Mouse (Mus musculus) retina, postnatal 7 days (tissue): Measurements from ENCODE around the gene Srsf10.

Experiments
- DNase-seq: peaks from one replicate; pipeline ENCODE4 v3.0.0-alpha.2; 2012; ENCODE audit warnings: low read depth, low spot score

Srsf10 gene

GRCm38 (mm10) chr4:135855080-135855479, 467 bp upstream of the Srsf10 start:
- DNase-seq, result no peak

GRCm38 (mm10) chr4:135856223-135857091, 910 bp downstream of the Srsf10 start:
- no peak for DNase-seq

DNA sequence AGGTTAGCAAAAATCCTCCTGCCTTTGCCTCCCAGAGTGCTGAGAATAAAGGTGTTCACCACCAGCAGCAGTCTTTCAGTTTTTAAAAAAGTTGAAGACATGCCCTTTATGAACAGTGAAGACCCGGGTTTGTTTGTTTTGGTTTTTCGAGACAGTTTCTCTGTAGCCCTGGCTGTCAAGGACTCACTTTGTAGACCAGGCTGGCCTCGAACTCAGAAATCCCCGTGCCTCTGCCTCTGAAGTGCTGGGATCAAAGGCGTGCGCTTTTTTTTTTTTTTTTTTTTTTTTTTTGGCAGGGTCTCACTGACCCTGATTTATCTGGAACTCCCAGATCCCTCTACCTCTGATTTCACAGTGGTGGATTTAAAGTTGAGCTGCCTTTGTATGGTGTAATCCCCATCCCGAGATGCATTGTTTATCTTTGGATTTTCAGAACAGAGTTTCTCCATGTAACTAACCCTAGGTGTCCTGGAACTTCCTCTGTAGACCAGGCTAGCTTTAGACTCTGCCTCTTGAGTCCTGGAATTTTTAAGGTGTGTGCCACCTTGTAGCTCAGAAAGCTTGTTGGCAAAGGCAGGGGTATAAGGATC, 2.1 kb downstream of the Srsf10 start:
- no peak for DNase-seq

DNA sequence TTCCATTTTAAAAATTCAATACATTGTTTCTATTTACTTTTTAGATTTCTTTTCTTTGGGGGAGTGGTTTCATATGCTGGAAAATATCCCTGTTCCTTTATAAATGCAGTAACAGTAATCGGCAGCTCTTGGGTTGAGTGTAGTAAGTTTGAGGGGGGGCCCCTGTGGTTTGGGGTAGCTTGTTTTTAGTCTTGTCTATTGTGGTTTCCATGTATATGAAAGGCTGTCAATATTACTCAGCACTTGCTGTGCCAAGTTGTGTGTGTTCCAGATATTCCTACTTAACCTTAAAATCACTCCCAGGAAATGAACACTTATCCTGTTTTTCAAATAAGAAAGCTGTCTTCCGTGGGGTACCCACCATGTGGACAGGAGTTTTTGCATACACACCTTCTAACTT, 13.4 kb downstream of the Srsf10 start:
- no peak for DNase-seq

DNA sequence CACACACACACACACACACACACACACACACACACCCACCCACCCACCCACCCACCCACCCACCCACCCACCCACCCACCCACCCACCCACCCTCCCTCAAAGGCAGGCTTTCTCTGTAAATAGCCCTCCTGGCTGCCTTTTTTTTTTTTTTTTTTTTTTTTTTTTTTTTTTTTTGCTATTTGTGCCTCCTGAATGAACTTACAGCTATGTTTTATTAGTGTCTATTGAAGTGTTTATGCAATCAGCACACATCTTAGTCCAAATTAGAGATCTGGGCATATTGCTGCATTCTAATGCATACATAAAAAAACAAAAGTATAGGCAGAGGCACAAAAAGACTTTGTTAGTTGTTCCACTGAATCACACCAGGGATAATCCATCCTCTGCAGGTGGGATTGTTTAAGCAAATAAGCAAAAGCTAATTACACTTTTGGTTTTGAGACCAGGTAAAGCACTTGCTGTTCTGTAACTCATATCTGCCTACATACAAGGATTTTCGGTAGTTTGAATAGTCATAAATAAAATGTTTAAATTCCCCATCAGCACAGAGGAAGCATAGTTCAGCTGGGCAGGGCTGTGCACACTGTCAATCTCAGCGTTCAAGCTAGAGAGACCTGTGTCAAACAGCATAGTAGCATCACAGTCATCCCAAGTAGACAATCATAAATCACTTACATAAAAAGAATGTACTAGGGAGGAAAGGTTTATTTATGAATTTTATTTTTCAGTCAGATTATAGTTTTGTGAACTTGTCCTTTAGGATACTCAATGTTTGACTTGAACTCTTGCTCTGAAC, 14.9 kb downstream of the Srsf10 start:
- no peak for DNase-seq

DNA sequence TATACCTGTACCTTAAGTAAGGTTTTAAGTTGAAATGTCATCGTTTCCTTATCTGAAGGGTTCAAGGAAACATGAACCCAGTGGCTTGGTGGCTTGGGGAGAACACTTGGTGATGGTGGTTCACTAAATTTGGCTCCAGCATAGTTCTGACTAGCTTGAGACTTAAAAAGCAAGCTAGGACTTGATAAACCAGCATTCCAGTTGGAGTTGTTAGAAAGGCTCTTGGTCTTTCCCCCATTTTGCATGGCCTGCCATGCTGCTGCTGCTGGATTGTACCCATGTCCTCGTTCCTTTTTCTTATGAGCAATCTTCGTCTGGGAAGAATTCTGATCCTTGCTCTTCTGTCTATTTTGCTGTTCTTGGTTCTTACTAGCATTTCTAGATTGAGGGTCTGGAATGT, 16.5 kb downstream of the Srsf10 start:
- no peak for DNase-seq

DNA sequence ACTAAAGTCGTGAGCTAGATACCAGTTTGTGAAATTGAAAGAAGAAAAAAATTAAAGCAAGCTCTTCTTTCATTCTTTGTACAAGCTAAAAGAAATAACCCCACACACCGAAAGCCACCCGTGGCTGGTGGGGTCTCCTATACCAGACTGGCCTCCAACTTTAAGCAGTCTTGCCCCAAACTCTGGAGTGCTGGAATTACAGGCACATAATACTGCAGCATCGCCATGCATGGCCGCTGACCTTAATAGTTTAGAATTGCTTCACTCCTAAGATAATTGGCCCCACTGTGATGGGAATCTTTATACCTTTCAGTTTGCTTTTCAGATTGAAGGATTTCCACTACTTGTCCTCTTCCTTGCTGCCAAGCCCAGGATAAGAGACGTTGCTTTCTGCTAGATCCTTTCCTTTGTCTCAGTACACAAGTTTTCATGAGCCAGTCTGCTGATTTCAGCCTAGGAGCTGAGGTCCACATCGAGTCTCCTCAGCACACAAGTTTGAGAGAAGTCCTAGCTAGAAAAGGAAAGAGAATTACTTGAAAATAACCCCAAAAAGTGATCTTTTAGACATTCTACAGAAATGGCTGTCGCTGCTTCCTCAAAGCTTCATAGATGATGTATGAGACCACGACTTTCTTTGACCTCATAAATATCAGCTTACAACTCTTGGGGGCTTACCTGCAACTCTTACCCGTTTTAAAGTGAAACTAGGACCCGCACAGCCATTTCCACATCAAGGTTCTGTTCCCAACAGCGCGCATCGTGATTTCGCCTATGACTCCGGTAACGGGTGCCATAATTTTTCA, 17.2 kb downstream of the Srsf10 start:
- DNase-seq, result no peak

GRCm38 (mm10) chr4:135873526-135874202, 18.1 kb downstream of the Srsf10 start, which contains the start of gene Pnrc2:
Pnrc2 (minus strand) TSS chr4:135873850.
- DNase-seq, result peak; percentile 88

GRCm38 (mm10) chr4:135874564-135875535, 19.3 kb downstream of the Srsf10 start:
- DNase-seq, result no peak

GRCm38 (mm10) chr4:135875546-135875945, 20.0 kb downstream of the Srsf10 start:
- DNase-seq, result no peak

- no peak for DNase-seq
Measured at GRCm38 (mm10) chr4:135875991-135876582, 20.5 kb downstream of the Srsf10 start.

- DNase-seq, result no peak
Measured at GRCm38 (mm10) chr4:135876583-135877020, 21.1 kb downstream of the Srsf10 start.

GRCm38 (mm10) chr4:135877742-135878141, 22.2 kb downstream of the Srsf10 start:
- no peak for DNase-seq

- no peak for DNase-seq
Measured at GRCm38 (mm10) chr4:135879021-135879420, 23.5 kb downstream of the Srsf10 start.

DNA sequence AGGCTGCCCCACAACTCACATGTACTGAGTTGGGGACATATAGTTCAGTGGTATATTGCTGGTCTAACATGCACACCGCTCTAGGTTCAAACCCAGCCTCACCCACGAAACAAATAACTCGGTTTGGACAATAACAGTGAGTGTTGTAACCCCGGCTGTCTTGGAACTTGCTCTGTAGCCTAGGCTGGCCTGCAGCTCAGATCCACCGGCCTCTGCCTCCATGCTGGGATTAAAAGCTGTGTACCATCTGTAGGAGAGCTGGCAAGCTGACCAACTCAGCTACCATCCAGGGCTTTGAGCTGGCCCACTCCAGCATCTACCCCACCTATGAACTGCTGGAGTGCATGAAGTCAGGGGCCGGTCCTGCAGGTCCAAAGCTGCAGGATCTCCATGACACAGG, 24.5 kb downstream of the Srsf10 start:
- DNase-seq, result no peak

DNA sequence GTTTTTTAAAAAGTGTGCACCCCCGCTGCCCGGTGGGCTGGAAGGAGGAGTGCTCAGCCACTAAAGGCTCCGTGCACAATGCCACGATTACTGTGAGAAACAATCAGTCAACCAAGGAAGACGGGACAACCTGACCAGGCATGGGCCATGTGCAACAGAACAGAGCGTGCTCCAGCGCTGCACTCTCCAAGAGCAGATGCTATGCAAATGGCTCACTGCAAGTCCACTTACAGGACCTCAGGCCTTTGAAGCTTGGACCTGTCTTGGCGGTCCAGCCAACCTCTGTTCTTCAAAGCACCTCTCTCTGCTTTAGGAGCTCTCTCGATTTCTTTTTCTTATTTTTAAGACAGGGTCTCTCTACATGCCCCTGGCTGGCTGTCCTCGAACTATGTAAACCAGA, 25.0 kb downstream of the Srsf10 start:
- DNase-seq, result no peak

DNA sequence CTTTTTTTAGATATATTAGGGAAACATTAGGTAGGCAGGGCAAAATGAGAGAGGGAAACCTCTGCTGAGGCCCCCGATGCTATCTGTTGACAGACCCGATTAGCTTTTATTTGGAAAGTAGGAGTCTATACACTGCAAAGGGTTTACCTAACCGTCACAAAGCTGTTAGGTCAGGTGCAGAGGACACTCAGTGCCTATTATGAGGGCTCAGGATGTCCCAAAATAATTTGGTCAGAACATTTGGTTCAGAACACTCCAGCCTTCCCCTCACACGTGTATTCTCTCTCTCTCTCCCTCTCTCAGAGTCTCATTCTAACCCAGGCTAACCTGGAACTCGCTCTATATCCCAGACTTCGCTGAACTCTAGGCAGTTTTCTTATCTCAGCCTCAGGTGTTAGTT, 26.5 kb downstream of the Srsf10 start:
- no peak for DNase-seq

GRCm38 (mm10) chr4:135883401-135883851, 27.9 kb downstream of the Srsf10 start:
- DNase-seq, result no peak

GRCm38 (mm10) chr4:135883881-135884516, 28.5 kb downstream of the Srsf10 start:
- DNase-seq, result no peak
